Mouse (Mus musculus): ENCODE measurements around the gene Tbc1d22a. TPM values are rescaled to one million over a fixed set of nuclear protein-coding genes. Genes with fewer than 3 reads are reported as not detected.

Tbc1d22a gene
- polyA plus RNA-seq, 1 experiment from 2014 or later = 15.3 TPM

DNA sequence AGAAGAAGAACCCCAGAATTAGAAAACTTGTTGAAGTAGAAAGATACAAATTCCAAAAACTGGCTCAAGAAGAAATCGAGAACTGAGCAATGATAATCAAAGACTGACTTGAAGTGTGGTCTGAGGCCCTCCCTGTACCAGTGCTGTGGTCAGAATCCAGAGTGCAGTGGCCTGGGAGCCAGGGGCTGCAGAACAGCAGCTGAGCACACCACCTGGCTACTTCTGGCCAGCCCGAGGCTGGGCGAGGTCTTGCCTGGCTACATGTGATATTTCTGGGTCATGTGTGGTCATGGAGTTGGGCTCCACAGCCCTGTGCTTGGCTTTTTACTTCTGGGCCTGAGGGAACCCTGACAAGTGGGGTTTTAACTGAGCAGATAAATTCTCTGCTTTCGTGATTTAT, 292.4 kb downstream of the Tbc1d22a start:
- H3K27ac ChIP-seq (ENCODE audit: low read depth, low read length) = no peak overlapping the region
- no peaks in the 10 kb centered on the region for H3K27me3 ChIP-seq (replicated peaks; ENCODE audit: control insufficient read depth, insufficient read depth, low read length)
- no peak overlapping the region for H3K9ac ChIP-seq (ENCODE audit: low read depth, low read length)
- no peaks in the 10 kb centered on the region for H3K9me3 ChIP-seq (ENCODE audit: control insufficient read depth)
- H3K4me2 ChIP-seq (replicated peaks; ENCODE audit: low read depth) = no peak overlapping the region
- no peak for ATAC-seq
- H3K36me3 ChIP-seq (ENCODE audit: control insufficient read depth, insufficient read depth) = no peaks in the 10 kb centered on the region
- WGBS = 66% methylated on average over 4 of the region's 4 CpGs
- no peak overlapping the region for H3K4me3 ChIP-seq (ENCODE audit: low read depth, low read length)
- H3K4me1 ChIP-seq (replicated peaks; ENCODE audit: control insufficient read depth, insufficient read depth, low read length) = no peaks in the 10 kb centered on the region
- TF ChIP-seq CTCF (IDR thresholded peaks at IDR 0.05; ENCODE audit: low read depth) = no peak

GRCm38 (mm10) chr15:86507546-86507945, 293.3 kb downstream of the Tbc1d22a start:
- no peak overlapping the region for H3K4me2 ChIP-seq (replicated peaks; ENCODE audit: low read depth)
- no peaks in the 10 kb centered on the region for H3K4me1 ChIP-seq (replicated peaks; ENCODE audit: control insufficient read depth, insufficient read depth, low read length)
- H3K9ac ChIP-seq (ENCODE audit: low read depth, low read length) = no peak overlapping the region
- TF ChIP-seq CTCF (IDR thresholded peaks at IDR 0.05; ENCODE audit: low read depth) = no peak
- H3K4me3 ChIP-seq (ENCODE audit: low read depth, low read length) = no peak overlapping the region
- 82% methylated on average over 8 of the region's 8 CpGs for WGBS
- no peaks in the 10 kb centered on the region for H3K27me3 ChIP-seq (replicated peaks; ENCODE audit: control insufficient read depth, insufficient read depth, low read length)
- no peak overlapping the region for H3K27ac ChIP-seq (ENCODE audit: low read depth, low read length)
- no peaks in the 10 kb centered on the region for H3K36me3 ChIP-seq (ENCODE audit: control insufficient read depth, insufficient read depth)
- no peaks in the 10 kb centered on the region for H3K9me3 ChIP-seq (ENCODE audit: control insufficient read depth)
- no peak for ATAC-seq

- H3K9ac ChIP-seq (ENCODE audit: low read depth, low read length) = no peak overlapping the region
- H3K4me2 ChIP-seq (replicated peaks; ENCODE audit: low read depth) = no peak overlapping the region
- no peak overlapping the region for H3K4me3 ChIP-seq (ENCODE audit: low read depth, low read length)
- no peaks in the 10 kb centered on the region for H3K9me3 ChIP-seq (ENCODE audit: control insufficient read depth)
- H3K27ac ChIP-seq (ENCODE audit: low read depth, low read length) = no peak overlapping the region
- 69% methylated on average over 7 of the region's 7 CpGs for WGBS
- no peak for TF ChIP-seq CTCF (IDR thresholded peaks at IDR 0.05; ENCODE audit: low read depth)
- H3K27me3 ChIP-seq (replicated peaks; ENCODE audit: control insufficient read depth, insufficient read depth, low read length) = no peaks in the 10 kb centered on the region
- H3K36me3 ChIP-seq (ENCODE audit: control insufficient read depth, insufficient read depth) = no peaks in the 10 kb centered on the region
- ATAC-seq = no peak
- no peaks in the 10 kb centered on the region for H3K4me1 ChIP-seq (replicated peaks; ENCODE audit: control insufficient read depth, insufficient read depth, low read length)
Measured at GRCm38 (mm10) chr15:86508406-86509176, 294.3 kb downstream of the Tbc1d22a start.

- H3K4me2 ChIP-seq (replicated peaks; ENCODE audit: low read depth) = no peak overlapping the region
- 85% methylated on average over 6 of the region's 6 CpGs for WGBS
- no peak for ATAC-seq
- H3K9ac ChIP-seq (ENCODE audit: low read depth, low read length) = no peak overlapping the region
- H3K36me3 ChIP-seq (ENCODE audit: control insufficient read depth, insufficient read depth) = no peaks in the 10 kb centered on the region
- H3K27ac ChIP-seq (ENCODE audit: low read depth, low read length) = no peak overlapping the region
- H3K9me3 ChIP-seq (ENCODE audit: control insufficient read depth) = no peaks in the 10 kb centered on the region
- H3K4me3 ChIP-seq (ENCODE audit: low read depth, low read length) = no peak overlapping the region
- H3K27me3 ChIP-seq (replicated peaks; ENCODE audit: control insufficient read depth, insufficient read depth, low read length) = no peaks in the 10 kb centered on the region
- H3K4me1 ChIP-seq (replicated peaks; ENCODE audit: control insufficient read depth, insufficient read depth, low read length) = no peaks in the 10 kb centered on the region
- no peak for TF ChIP-seq CTCF (IDR thresholded peaks at IDR 0.05; ENCODE audit: low read depth)
Measured at GRCm38 (mm10) chr15:86509601-86510000, 295.3 kb downstream of the Tbc1d22a start.

DNA sequence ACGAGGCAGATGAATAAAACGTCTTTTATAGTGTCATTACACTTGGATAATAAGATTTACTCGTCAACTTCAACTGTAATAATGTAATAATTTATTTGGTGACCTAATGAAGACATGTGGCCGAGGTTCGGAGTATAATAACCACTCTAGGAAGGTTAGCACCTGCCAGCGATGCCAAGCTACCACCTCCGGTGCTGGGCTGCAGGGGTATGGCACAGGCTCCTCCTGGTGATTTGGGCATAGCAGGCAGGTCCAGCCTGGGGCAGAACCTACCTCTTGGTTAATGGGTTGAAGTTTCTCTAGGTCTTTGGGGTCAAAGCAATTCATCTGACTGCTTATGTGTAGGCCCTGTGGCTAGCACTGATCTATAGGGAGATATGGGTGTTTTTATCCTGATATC, 296.9 kb downstream of the Tbc1d22a start:
- ATAC-seq = no peak
- no peak for TF ChIP-seq CTCF (IDR thresholded peaks at IDR 0.05; ENCODE audit: low read depth)
- H3K36me3 ChIP-seq (ENCODE audit: control insufficient read depth, insufficient read depth) = no peaks in the 10 kb centered on the region
- 83% methylated on average over 7 of the region's 7 CpGs for WGBS
- H3K9ac ChIP-seq (ENCODE audit: low read depth, low read length) = no peak overlapping the region
- H3K4me1 ChIP-seq (replicated peaks; ENCODE audit: control insufficient read depth, insufficient read depth, low read length) = no peaks in the 10 kb centered on the region
- no peaks in the 10 kb centered on the region for H3K9me3 ChIP-seq (ENCODE audit: control insufficient read depth)
- H3K27me3 ChIP-seq (replicated peaks; ENCODE audit: control insufficient read depth, insufficient read depth, low read length) = no peaks in the 10 kb centered on the region
- H3K27ac ChIP-seq (ENCODE audit: low read depth, low read length) = no peak overlapping the region
- H3K4me2 ChIP-seq (replicated peaks; ENCODE audit: low read depth) = no peak overlapping the region
- no peak overlapping the region for H3K4me3 ChIP-seq (ENCODE audit: low read depth, low read length)

DNA sequence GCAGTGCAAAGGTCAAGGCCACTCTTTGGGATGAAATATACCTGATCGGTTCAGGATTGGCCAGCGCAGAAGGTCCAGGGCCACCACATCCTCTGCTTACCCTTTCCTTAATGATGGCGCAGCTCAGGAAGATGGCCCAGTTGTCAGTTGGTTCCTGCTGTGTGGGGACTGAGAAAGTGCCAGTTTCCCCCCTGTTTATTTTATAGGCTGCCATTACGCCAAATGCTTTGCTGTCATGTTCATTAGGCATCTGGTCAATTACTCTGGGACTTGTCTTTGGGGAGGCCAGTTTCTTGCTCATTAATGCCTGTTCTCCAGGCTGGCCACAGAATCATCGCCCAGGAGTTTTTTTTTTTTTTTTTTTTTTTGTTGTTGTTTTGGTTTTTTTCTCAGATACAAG, 299.1 kb downstream of the Tbc1d22a start:
- no peaks in the 10 kb centered on the region for H3K36me3 ChIP-seq (ENCODE audit: control insufficient read depth, insufficient read depth)
- no peaks in the 10 kb centered on the region for H3K27me3 ChIP-seq (replicated peaks; ENCODE audit: control insufficient read depth, insufficient read depth, low read length)
- WGBS = 88% methylated on average over 5 of the region's 5 CpGs
- no peaks in the 10 kb centered on the region for H3K9me3 ChIP-seq (ENCODE audit: control insufficient read depth)
- H3K9ac ChIP-seq (ENCODE audit: low read depth, low read length) = no peak overlapping the region
- ATAC-seq = no peak
- no peak overlapping the region for H3K27ac ChIP-seq (ENCODE audit: low read depth, low read length)
- no peak for TF ChIP-seq CTCF (IDR thresholded peaks at IDR 0.05; ENCODE audit: low read depth)
- H3K4me1 ChIP-seq (replicated peaks; ENCODE audit: control insufficient read depth, insufficient read depth, low read length) = no peaks in the 10 kb centered on the region
- H3K4me3 ChIP-seq (ENCODE audit: low read depth, low read length) = no peak overlapping the region
- no peak overlapping the region for H3K4me2 ChIP-seq (replicated peaks; ENCODE audit: low read depth)

All from intestine, postnatal 0 days (tissue).